Mouse (Mus musculus) ovary, postnatal 14 days (tissue): Measurements from ENCODE around the gene Olfr1216.
"Not testable (repeated sequence)": the region's sequence is repeated elsewhere in the genome, so short reads cannot be mapped to it uniquely, and the experiment has no call there.

Source experiments
- DNase-seq: peaks from one replicate; pipeline ENCODE4 v3.0.0; 2022; ENCODE audit warnings: low spot score

The Olfr1216 gene

DNA sequence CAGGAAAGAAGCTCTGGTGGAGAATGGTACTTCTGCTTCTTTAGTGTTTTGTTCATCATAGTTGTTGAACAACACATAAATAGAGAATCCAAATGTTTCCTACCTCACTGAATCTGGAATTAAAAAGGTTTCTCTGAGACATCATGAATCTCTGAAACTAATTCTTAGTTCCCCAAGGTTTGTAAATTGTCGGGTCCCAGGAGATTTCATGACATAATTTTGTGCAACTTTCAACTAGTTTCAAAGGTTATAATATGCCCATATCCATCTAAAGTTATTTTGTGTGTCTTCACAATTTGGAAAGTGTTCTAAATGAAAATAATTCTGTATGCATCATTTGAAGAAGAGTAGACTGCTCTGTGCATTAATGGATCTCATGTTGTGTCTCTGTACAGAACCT is at the start of gene Olfr1216:
Gene Olfr1216 (minus strand): TSS at position 101 of the 400 bp plus-strand sequence.
- DNase-seq: no peak

DNA sequence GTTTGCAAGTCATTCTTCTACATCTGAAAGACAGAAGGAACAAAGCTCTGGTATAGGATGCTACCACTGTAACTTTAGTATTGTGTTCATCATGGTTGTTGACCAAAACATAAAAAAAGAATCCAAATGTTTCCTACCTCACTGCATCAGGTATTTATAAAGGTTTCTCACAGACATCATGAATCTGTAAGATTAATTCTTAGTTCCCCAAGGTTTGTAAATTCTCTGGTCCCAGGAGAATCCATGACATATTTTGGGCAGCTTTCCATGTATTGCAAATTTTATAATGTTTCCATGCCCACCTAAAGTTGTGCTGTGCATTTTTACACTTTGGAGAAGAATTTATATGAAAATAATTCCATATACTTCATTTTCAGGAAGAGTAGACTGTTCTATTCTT is 42.9 kb upstream of the Olfr1216 start, which contains the start of gene Olfr1218:
Gene Olfr1218 (minus strand): TSS at position 101 of the 400 bp plus-strand sequence.
- no peak for DNase-seq

DNA sequence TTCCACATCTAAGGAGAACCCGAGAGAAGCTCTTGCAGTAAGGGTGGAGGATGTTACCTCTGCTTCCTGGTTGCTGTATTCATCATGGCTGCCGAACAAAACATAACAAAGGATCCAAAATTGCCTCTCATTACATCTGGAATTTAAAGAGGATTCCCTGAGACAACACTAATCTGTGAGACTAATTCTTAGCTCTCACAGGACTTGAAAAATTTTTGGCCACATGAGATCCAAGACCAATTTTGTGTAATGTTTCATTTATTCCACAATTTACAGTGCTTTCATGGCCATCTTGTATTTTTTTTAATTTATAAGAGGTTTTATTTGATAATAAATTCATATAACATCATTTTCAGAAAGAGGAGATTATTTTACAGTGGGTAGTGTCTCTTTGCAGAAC is 13.8 kb upstream of the Olfr1216 start, which contains the start of gene Olfr1217:
Gene Olfr1217 (minus strand): TSS at position 101 of the 400 bp plus-strand sequence.
- no peak for DNase-seq

DNA sequence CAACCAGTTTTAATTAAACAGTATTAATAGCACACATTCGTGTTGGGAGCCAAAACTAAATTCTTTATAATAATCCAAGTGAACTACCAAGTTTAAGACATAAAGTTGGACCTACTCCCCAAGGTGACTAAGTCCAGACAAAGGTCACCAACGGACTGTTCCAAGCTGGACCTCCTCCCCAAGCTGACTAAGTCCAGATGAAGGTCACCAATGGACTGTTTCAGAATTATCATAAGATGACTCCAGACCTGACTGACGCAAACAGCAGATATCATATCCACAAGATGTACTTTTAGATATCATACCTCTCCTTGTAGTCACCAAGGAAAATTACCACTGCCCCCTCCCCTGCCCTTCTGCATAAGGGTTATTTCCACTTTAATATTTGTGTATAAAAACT is 3.3 kb upstream of the Olfr1216 start:
- not testable (repeated sequence) for DNase-seq

DNA sequence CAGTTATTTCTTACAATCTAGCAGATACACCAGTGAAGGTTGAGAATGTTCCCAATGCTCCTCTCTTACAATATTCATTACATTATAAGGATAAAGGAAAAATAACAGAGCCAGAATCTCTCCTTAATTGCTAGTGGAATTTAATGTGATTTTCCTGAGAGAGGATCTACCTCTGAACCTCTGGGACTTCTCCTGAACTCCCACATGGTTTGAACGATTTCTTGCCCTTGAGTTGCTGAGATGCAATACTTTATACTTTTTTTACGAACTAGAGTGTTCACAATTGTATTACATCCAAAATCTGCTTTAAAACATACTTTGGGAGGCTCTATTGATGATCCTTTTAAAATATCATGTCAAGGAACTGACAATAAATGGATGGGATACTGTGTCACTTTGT is 11.3 kb downstream of the Olfr1216 start, which contains the start of gene Olfr1215:
Gene Olfr1215 (minus strand): TSS at position 101 of the 400 bp plus-strand sequence.
- DNase-seq: no peak

DNA sequence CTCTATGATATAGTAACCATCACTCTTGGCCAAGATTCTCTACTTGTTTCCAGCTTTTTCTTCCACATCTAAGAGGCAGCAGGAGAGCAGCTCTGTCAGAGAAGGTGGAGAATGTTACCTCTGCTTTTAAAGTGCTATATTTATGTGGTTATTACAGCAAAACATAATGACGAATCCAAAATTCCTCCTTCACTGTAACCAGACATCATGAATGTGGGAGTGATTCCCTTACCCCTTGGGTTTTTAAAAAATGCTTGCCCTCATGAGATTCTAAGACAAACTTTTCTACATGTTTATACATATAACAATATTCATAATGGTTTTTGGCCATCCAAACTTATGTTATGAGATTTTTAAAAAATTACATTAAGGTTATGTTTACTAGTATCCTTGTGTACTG is 25.6 kb downstream of the Olfr1216 start, which contains the start of gene Olfr1214:
Gene Olfr1214 (minus strand): TSS at position 101 of the 400 bp plus-strand sequence.
- no peak for DNase-seq

DNA sequence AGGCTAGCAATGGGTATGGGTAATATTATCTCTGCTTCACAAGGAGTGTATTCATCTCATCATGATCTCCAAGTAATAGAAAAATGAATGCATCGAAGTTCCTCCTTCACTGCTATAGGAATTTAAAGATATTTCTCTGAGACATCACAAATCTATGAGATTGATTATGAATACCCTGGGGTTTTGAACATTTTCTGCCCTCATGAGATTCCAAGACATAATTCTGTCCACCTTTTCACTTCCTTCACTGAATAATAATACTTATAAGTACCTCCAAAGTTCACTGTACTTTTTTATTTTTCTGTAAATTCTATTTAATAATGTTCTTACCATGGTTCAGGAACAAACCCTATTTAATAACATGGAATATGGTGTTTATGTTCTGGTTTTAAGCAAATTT is 38.0 kb downstream of the Olfr1216 start, which contains the start of gene Gm13762:
Gene Gm13762 (minus strand): TSS at position 101 of the 400 bp plus-strand sequence.
- DNase-seq: no peak
